7 mouse cellular contexts compared by ENCODE assay signal in the genomic region with DNA sequence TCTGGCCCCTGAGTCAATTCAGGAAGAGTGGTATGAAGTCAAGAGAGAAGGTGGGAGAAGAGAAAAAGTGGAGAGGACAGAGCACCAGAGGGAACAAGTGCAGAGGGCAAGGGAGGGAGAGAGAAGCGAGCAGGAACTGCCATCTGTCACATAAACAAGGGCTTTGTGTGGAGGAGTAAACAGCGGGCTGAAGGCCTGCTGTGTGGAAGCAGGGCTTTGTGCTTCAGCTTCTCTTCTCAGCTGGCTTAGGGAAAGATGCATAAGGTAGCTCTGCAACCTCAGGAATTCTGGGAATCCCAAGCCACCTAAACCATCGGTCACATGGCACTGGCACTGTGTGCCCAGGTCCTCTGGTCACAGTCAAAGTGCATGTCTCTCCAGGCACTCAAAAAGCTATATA.
A peak's percentile ranks its signal among the peaks of the same experiment; 100 is the strongest.
DNase-seq lines count a peak whose midpoint lies in the region; ATAC-seq and TF ChIP-seq lines count a peak whose summit lies in the region.

No protein-coding gene starts in this region.

- no peak for TF ChIP-seq POLR2A in brain, embryonic 14.5 days (IDR thresholded peaks at IDR 0.05; ENCODE audit: borderline replicate concordance, extremely low read depth, insufficient read depth, insufficient read length, poor library complexity, severe bottlenecking)

- H3K36me3 ChIP-seq in forebrain, postnatal 0 days (ENCODE audit: insufficient read depth): peaks cover 2% of the 10 kb centered on the region; the same call in 1 of the 2 replicates
- no peaks in the 10 kb centered on the region for H3K36me3 ChIP-seq in midbrain, embryonic 14.5 days (ENCODE audit: control insufficient read depth, insufficient read depth, low read length)
- H3K36me3 ChIP-seq in heart, embryonic 10.5 days: no peaks in the 10 kb centered on the region

- peak; percentile 69 for DNase-seq in brain, embryonic 14.5 days (ENCODE audit: low read depth)
- DNase-seq in cerebellum, adult 8-10 months: peak; percentile 65
- DNase-seq in forebrain, postnatal 0 days: peak; percentile 18
- peak; percentile 34 for DNase-seq in midbrain, embryonic 14.5 days
- DNase-seq in adrenal gland, postnatal 25 days: no peak
- DNase-seq in heart, embryonic 10.5 days (ENCODE audit: low spot score): no peak
- DNase-seq in lung, postnatal 25 days (ENCODE audit: low spot score): no peak

- peak; percentile 58; the same call in 1 of the 2 replicates for ATAC-seq in forebrain, postnatal 0 days
- ATAC-seq in midbrain, embryonic 14.5 days (ENCODE audit: low FRiP score, low TSS enrichment): 0 out of 2 replicates have a peak, but pooled peaks have one; percentile 47

- no peaks in the 10 kb centered on the region for H3K4me1 ChIP-seq in forebrain, postnatal 0 days (ENCODE audit: insufficient read depth)
- peaks cover 5% of the 10 kb centered on the region; the same call in 1 of the 2 replicates for H3K4me1 ChIP-seq in midbrain, embryonic 14.5 days (ENCODE audit: control insufficient read depth, insufficient read depth, low read length)
- H3K4me1 ChIP-seq in heart, embryonic 10.5 days: peaks cover 6% of the 10 kb centered on the region

- no peak overlapping the region for H3K4me2 ChIP-seq in forebrain, postnatal 0 days (ENCODE audit: low read depth)
- no peak overlapping the region for H3K4me2 ChIP-seq in midbrain, embryonic 14.5 days (ENCODE audit: low read length)

- no peak overlapping the region for H3K9ac ChIP-seq in forebrain, postnatal 0 days
- H3K9ac ChIP-seq in midbrain, embryonic 14.5 days (replicated peaks; ENCODE audit: low read length): no peak overlapping the region

- no peaks in the 10 kb centered on the region for H3K9me3 ChIP-seq in forebrain, postnatal 0 days (ENCODE audit: low read length)
- H3K9me3 ChIP-seq in midbrain, embryonic 14.5 days (ENCODE audit: control insufficient read depth, low read length): no peaks in the 10 kb centered on the region
- no peaks in the 10 kb centered on the region for H3K9me3 ChIP-seq in heart, embryonic 10.5 days

- TF ChIP-seq CTCF in brain, embryonic 14.5 days (IDR thresholded peaks at IDR 0.05; ENCODE audit: borderline replicate concordance, extremely low read depth, insufficient read depth, insufficient read length): no peak
- no peak for TF ChIP-seq CTCF in forebrain, postnatal 0 days (IDR thresholded peaks at IDR 0.05; ENCODE audit: low read depth)

- no peak overlapping the region for H3K4me3 ChIP-seq in forebrain, postnatal 0 days (ENCODE audit: low read depth, low read length)
- no peak overlapping the region for H3K4me3 ChIP-seq in midbrain, embryonic 14.5 days (replicated peaks; ENCODE audit: low read depth, low read length)
- no peak overlapping the region for H3K4me3 ChIP-seq in heart, embryonic 10.5 days

- H3K27me3 ChIP-seq in forebrain, postnatal 0 days (ENCODE audit: insufficient read depth, low read length): no peaks in the 10 kb centered on the region
- H3K27me3 ChIP-seq in midbrain, embryonic 14.5 days (ENCODE audit: control insufficient read depth, insufficient read depth, low read length): no peaks in the 10 kb centered on the region
- H3K27me3 ChIP-seq in heart, embryonic 10.5 days (ENCODE audit: insufficient read depth, poor library complexity, severe bottlenecking): peaks cover 59% of the 10 kb centered on the region

- 16% methylated on average over 3 of the region's 3 CpGs for WGBS in forebrain, postnatal 0 days
- 14% methylated on average over 3 of the region's 3 CpGs for WGBS in midbrain, embryonic 14.5 days
- 35% methylated on average over 3 of the region's 3 CpGs for WGBS in heart, embryonic 10.5 days

- H3K27ac ChIP-seq in forebrain, postnatal 0 days (ENCODE audit: low read depth, low read length): no peak overlapping the region
- 0 out of 2 replicates have a peak overlapping the region, but pooled peaks have one; percentile 10 for H3K27ac ChIP-seq in midbrain, embryonic 14.5 days (replicated peaks; ENCODE audit: low read depth, low read length)
- no peak overlapping the region for H3K27ac ChIP-seq in heart, embryonic 10.5 days

Comparison
In these comparisons a context has a peak if more than half of its experiments do, and no peak if none do; other contexts are left out.
1. DNase-seq: peak in brain, embryonic 14.5 days (single experiment), cerebellum, adult 8-10 months (single experiment), forebrain, postnatal 0 days (single experiment) and midbrain, embryonic 14.5 days (single experiment); none in adrenal gland, postnatal 25 days (single experiment), heart, embryonic 10.5 days (single experiment) and lung, postnatal 25 days (single experiment).